Mouse (Mus musculus): ENCODE measurements at regions not wholly inside any gene's neighbourhood (a gene's known extent, or its start where the extent isn't known, plus 50 kb on each side); places are given as distances from the start of the nearest gene placed in this dataset.

- Histone ChIP-seq H3K27ac (ENCODE audit: insufficient read depth, low read depth, low read length) (no peak overlapping the region), H3K4me1 (ENCODE audit: control insufficient read depth, insufficient read depth, low read length) (no peaks in the 10 kb centered on the region), H3K4me3 (ENCODE audit: insufficient read depth, low read length) (no peak overlapping the region)
- TF ChIP-seq POLR2A (IDR thresholded peaks at IDR 0.05; ENCODE audit: borderline replicate concordance, low read depth, low read length) (no peak), CTCF (IDR thresholded peaks at IDR 0.05; ENCODE audit: low read depth, low read length) (no peak)
Observed at GRCm38 (mm10) chr6:127375144-127375529, 71.5 kb upstream of the Parp11 start.

- H3K4me1 ChIP-seq (ENCODE audit: control insufficient read depth, insufficient read depth, low read length): no peaks in the 10 kb centered on the region
- no peak for TF ChIP-seq CTCF (IDR thresholded peaks at IDR 0.05; ENCODE audit: low read depth, low read length)
- TF ChIP-seq POLR2A (IDR thresholded peaks at IDR 0.05; ENCODE audit: borderline replicate concordance, low read depth, low read length): no peak
- H3K4me3 ChIP-seq (ENCODE audit: insufficient read depth, low read length): no peak overlapping the region
- no peak overlapping the region for H3K27ac ChIP-seq (ENCODE audit: insufficient read depth, low read depth, low read length)
Observed at GRCm38 (mm10) chr6:127375711-127376199, 70.9 kb upstream of the Parp11 start.

GRCm38 (mm10) chr6:127378701-127379100, 67.9 kb upstream of the Parp11 start:
- no peak overlapping the region for H3K4me3 ChIP-seq (ENCODE audit: insufficient read depth, low read length)
- H3K27ac ChIP-seq (ENCODE audit: insufficient read depth, low read depth, low read length): no peak overlapping the region
- H3K4me1 ChIP-seq (ENCODE audit: control insufficient read depth, insufficient read depth, low read length): no peaks in the 10 kb centered on the region
- TF ChIP-seq POLR2A (IDR thresholded peaks at IDR 0.05; ENCODE audit: borderline replicate concordance, low read depth, low read length): no peak
- no peak for TF ChIP-seq CTCF (IDR thresholded peaks at IDR 0.05; ENCODE audit: low read depth, low read length)

GRCm38 (mm10) chr6:127379511-127379910, 67.1 kb upstream of the Parp11 start:
- Histone ChIP-seq H3K4me1 (ENCODE audit: control insufficient read depth, insufficient read depth, low read length) (no peaks in the 10 kb centered on the region), H3K4me3 (ENCODE audit: insufficient read depth, low read length) (no peak overlapping the region), H3K27ac (ENCODE audit: insufficient read depth, low read depth, low read length) (no peak overlapping the region)
- TF ChIP-seq CTCF (IDR thresholded peaks at IDR 0.05; ENCODE audit: low read depth, low read length) (no peak), POLR2A (IDR thresholded peaks at IDR 0.05; ENCODE audit: borderline replicate concordance, low read depth, low read length) (no peak)

- H3K27ac ChIP-seq (ENCODE audit: insufficient read depth, low read depth, low read length): no peak overlapping the region
- no peak overlapping the region for H3K4me3 ChIP-seq (ENCODE audit: insufficient read depth, low read length)
- no peaks in the 10 kb centered on the region for H3K4me1 ChIP-seq (ENCODE audit: control insufficient read depth, insufficient read depth, low read length)
- TF ChIP-seq CTCF (IDR thresholded peaks at IDR 0.05; ENCODE audit: low read depth, low read length) (no peak), POLR2A (IDR thresholded peaks at IDR 0.05; ENCODE audit: borderline replicate concordance, low read depth, low read length) (no peak)
Observed at GRCm38 (mm10) chr6:127381148-127381888, 65.3 kb upstream of the Parp11 start.

GRCm38 (mm10) chr6:127391258-127392011, 55.2 kb upstream of the Parp11 start:
- Histone ChIP-seq H3K4me1 (ENCODE audit: control insufficient read depth, insufficient read depth, low read length) (no peaks in the 10 kb centered on the region), H3K4me3 (ENCODE audit: insufficient read depth, low read length) (no peak overlapping the region), H3K27ac (ENCODE audit: insufficient read depth, low read depth, low read length) (no peak overlapping the region)
- TF ChIP-seq CTCF (IDR thresholded peaks at IDR 0.05; ENCODE audit: low read depth, low read length): no peak
- TF ChIP-seq POLR2A (IDR thresholded peaks at IDR 0.05; ENCODE audit: borderline replicate concordance, low read depth, low read length): no peak

- Histone ChIP-seq H3K27ac (ENCODE audit: insufficient read depth, low read depth, low read length) (no peak overlapping the region), H3K4me1 (ENCODE audit: control insufficient read depth, insufficient read depth, low read length) (no peaks in the 10 kb centered on the region), H3K4me3 (ENCODE audit: insufficient read depth, low read length) (no peak overlapping the region)
- TF ChIP-seq POLR2A (IDR thresholded peaks at IDR 0.05; ENCODE audit: borderline replicate concordance, low read depth, low read length) (no peak), CTCF (IDR thresholded peaks at IDR 0.05; ENCODE audit: low read depth, low read length) (no peak)
Observed at GRCm38 (mm10) chr6:127392012-127392798, 54.4 kb upstream of the Parp11 start.

- Histone ChIP-seq H3K27ac (ENCODE audit: insufficient read depth, low read depth, low read length) (no peak overlapping the region), H3K4me1 (ENCODE audit: control insufficient read depth, insufficient read depth, low read length) (no peaks in the 10 kb centered on the region), H3K4me3 (ENCODE audit: insufficient read depth, low read length) (no peak overlapping the region)
- TF ChIP-seq POLR2A (IDR thresholded peaks at IDR 0.05; ENCODE audit: borderline replicate concordance, low read depth, low read length) (no peak), CTCF (IDR thresholded peaks at IDR 0.05; ENCODE audit: low read depth, low read length) (no peak)
Observed at GRCm38 (mm10) chr6:127392799-127393172, 53.9 kb upstream of the Parp11 start.

GRCm38 (mm10) chr6:127393907-127394600, 52.6 kb upstream of the Parp11 start:
- Histone ChIP-seq H3K27ac (ENCODE audit: insufficient read depth, low read depth, low read length) (no peak overlapping the region), H3K4me1 (ENCODE audit: control insufficient read depth, insufficient read depth, low read length) (no peaks in the 10 kb centered on the region), H3K4me3 (ENCODE audit: insufficient read depth, low read length) (no peak overlapping the region)
- TF ChIP-seq POLR2A (IDR thresholded peaks at IDR 0.05; ENCODE audit: borderline replicate concordance, low read depth, low read length): no peak
- TF ChIP-seq CTCF (IDR thresholded peaks at IDR 0.05; ENCODE audit: low read depth, low read length): no peak
